Mouse (Mus musculus) limb, embryonic 12.5 days (tissue): Measurements from ENCODE around the gene Ttc30a1. TPM values are rescaled to one million over a fixed set of nuclear protein-coding genes. Genes with fewer than 3 reads are reported as not detected.
"Not testable (repeated sequence)": the region's sequence is repeated elsewhere in the genome, so short reads cannot be mapped to it uniquely, and the experiment has no call there.

Source experiments
- ATAC-seq: fragments of 200-750 bp; cut with Nextera tagmentation; 2 replicates; pipeline ENCODE4 v1.8.0; 2017; ENCODE audit warnings: low read depth, moderate TSS enrichment; ENCODE audit not compliant: insufficient number of reproducible peaks, insufficient read depth, low FRiP score, low TSS enrichment
- H3K27ac ChIP-seq: fragments of 300-500 bp; sonication (generic); 2 replicates; pipeline ENCODE4 v1.5.1; 2016; ENCODE audit warnings: mild to moderate bottlenecking, moderate library complexity
- H3K27me3 ChIP-seq: fragments of 300-500 bp; sonication (generic); 2 replicates; pipeline ENCODE4 v1.6.1; 2016; ENCODE audit warnings: mild to moderate bottlenecking, moderate library complexity
- H3K36me3 ChIP-seq: fragments of 300-500 bp; sonication (generic); 2 replicates; pipeline ENCODE4 v1.6.1; 2016; ENCODE audit warnings: mild to moderate bottlenecking, moderate library complexity
- H3K4me1 ChIP-seq: fragments of 300-500 bp; sonication (generic); replicated peaks from 2 replicates; pipeline ENCODE4 v1.6.1; 2016
- H3K4me2 ChIP-seq: fragments of 300-500 bp; sonication (generic); 2 replicates; pipeline ENCODE4 v1.6.1; 2016; ENCODE audit warnings: mild to moderate bottlenecking, moderate library complexity
- H3K4me3 ChIP-seq: fragments of 300-500 bp; sonication (generic); replicated peaks from 2 replicates; pipeline ENCODE4 v1.5.1; 2016; ENCODE audit warnings: mild to moderate bottlenecking
- H3K9ac ChIP-seq: fragments of 300-500 bp; sonication (generic); replicated peaks from 2 replicates; pipeline ENCODE4 v1.6.1; 2016; ENCODE audit warnings: mild to moderate bottlenecking, moderate library complexity
- H3K9me3 ChIP-seq: fragments of 300-500 bp; sonication (generic); 2 replicates; pipeline ENCODE4 v1.6.1; 2016; ENCODE audit warnings: mild to moderate bottlenecking, moderate library complexity
- WGBS: fragments of 180-500 bp; shearing (Covaris S2); methylation state at CpG from one replicate; pipeline ENCODE4 v1.1.7; 2016; 5-methylcytosine and 5-hydroxymethylcytosine counted together
- polyA plus RNA-seq: library from polyadenylated mRNA; unstranded; fragments of >200 nt; fragmentation: Nextera tagmentation; extraction: Ambion mirVana; gene quantifications from 2 replicates; pipeline ENCODE4 v1.2.1, GENCODE M21; 2016

Ttc30a1 gene
- polyA plus RNA-seq, 1 experiment from 2014 or later = 10.0 TPM

DNA sequence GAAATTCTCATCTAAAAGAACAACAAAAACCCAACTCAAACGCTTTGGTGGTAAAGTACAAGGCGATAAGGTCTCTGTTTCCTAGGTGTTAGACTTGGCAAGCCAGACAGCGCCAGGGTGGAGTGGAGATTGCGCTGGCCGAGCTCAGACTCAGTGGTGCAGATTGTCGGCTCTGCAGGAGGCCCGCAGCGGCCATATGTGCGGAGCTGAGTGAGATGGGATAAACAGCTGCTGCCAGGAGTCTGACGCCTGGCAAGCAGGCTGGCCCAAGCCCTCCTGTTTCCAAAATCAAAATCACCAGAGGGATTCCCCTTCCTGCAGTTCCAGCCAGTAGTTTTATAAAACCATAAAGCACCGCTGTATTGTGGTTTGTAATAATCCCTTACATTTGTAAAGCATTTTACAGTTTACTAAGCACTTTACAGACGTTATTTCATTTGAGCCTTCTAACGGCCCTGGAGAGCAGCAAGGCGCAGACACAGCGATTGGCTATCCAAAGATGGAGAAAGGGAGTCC is 21.9 kb downstream of the Ttc30a1 start:
- H3K9me3 ChIP-seq = no peaks in the 10 kb centered on the region
- H3K27me3 ChIP-seq = no peaks in the 10 kb centered on the region
- peak overlapping the region; percentile 44; the same call in 1 of the 2 replicates for H3K9ac ChIP-seq
- H3K4me1 ChIP-seq = peaks cover 80% of the 10 kb centered on the region
- 3% methylated on average over 15 of the region's 15 CpGs for WGBS
- H3K4me2 ChIP-seq = peak overlapping the region; percentile 49
- ATAC-seq = peak; percentile 88
- H3K4me3 ChIP-seq = 0 out of 2 replicates have a peak overlapping the region, but pooled peaks have one; percentile 6
- H3K27ac ChIP-seq = peak overlapping the region; percentile 94
- H3K36me3 ChIP-seq = no peaks in the 10 kb centered on the region

- Histone ChIP-seq H3K27ac (peak overlapping the region; percentile 94), H3K4me1 (peaks cover 74% of the 10 kb centered on the region), H3K9me3 (no peaks in the 10 kb centered on the region), H3K36me3 (no peaks in the 10 kb centered on the region), H3K4me2 (peak overlapping the region; percentile 49), H3K4me3 (0 out of 2 replicates have a peak overlapping the region, but pooled peaks have one; percentile 6), H3K9ac (0 out of 2 replicates have a peak overlapping the region, but pooled peaks have one; percentile 6), H3K27me3 (no peaks in the 10 kb centered on the region)
- 4% methylated on average over 18 of the region's 18 CpGs for WGBS
- ATAC-seq = peak; percentile 52
Observed at GRCm38 (mm10) chr2:75959183-75959849, 22.5 kb downstream of the Ttc30a1 start.

DNA sequence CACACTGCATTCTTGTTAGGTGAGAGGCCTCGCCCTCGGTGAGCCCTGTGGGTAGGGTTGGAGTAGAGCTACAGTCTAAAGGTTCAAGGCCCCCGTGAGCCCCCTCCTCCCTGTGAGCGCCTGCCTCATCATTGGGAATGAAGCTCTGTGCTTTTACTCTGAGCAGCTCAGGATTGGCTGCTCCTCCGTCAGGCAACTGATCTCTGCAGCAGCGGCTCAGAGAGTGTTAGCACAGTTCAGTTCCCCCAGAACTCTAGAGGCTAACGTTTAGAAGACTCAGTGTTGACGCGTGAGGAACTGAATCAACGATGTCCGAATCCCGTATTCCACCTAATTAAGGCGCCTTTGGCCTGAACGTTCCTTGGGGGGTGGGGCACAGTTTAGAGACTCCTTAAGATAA is 26.1 kb downstream of the Ttc30a1 start:
- no peak overlapping the region for H3K4me3 ChIP-seq
- no peaks in the 10 kb centered on the region for H3K9me3 ChIP-seq
- no peaks in the 10 kb centered on the region for H3K36me3 ChIP-seq
- H3K4me2 ChIP-seq = no peak overlapping the region
- H3K27me3 ChIP-seq = 0 out of 2 replicates have a peak, but pooled peaks cover 5% of the 10 kb centered on the region
- H3K27ac ChIP-seq = no peak overlapping the region
- peaks cover 51% of the 10 kb centered on the region for H3K4me1 ChIP-seq
- WGBS = 52% methylated on average over 14 of the region's 14 CpGs
- no peak for ATAC-seq
- H3K9ac ChIP-seq = no peak overlapping the region

GRCm38 (mm10) chr2:75953320-75953719 is 28.4 kb downstream of the Ttc30a1 start:
- Histone ChIP-seq H3K9ac (no peak overlapping the region), H3K9me3 (no peaks in the 10 kb centered on the region), H3K27ac (no peak overlapping the region), H3K4me1 (peaks cover 33% of the 10 kb centered on the region), H3K4me3 (no peak overlapping the region), H3K27me3 (0 out of 2 replicates have a peak, but pooled peaks cover 5% of the 10 kb centered on the region), H3K36me3 (no peaks in the 10 kb centered on the region), H3K4me2 (no peak overlapping the region)
- no peak for ATAC-seq
- 88% methylated on average over 5 of the region's 5 CpGs for WGBS

GRCm38 (mm10) chr2:75950685-75951084 is 31.1 kb downstream of the Ttc30a1 start:
- no peak overlapping the region for H3K9ac ChIP-seq
- H3K9me3 ChIP-seq = no peaks in the 10 kb centered on the region; the same call in 1 of the 2 replicates
- H3K27me3 ChIP-seq = 0 out of 2 replicates have a peak, but pooled peaks cover 5% of the 10 kb centered on the region
- H3K4me2 ChIP-seq = no peak overlapping the region
- peak overlapping the region; percentile 62 for H3K27ac ChIP-seq
- H3K4me1 ChIP-seq = peaks cover 17% of the 10 kb centered on the region
- WGBS = 42% methylated on average over 8 of the region's 8 CpGs
- ATAC-seq = peak; percentile 63
- H3K36me3 ChIP-seq = no peaks in the 10 kb centered on the region
- no peak overlapping the region for H3K4me3 ChIP-seq

- WGBS = 2% methylated on average over 42 of the region's 42 CpGs
- Histone ChIP-seq H3K9me3 (no peaks in the 10 kb centered on the region), H3K9ac (peak within 1 kb of the TSS; percentile 58), H3K27ac (peak within 1 kb of the TSS; percentile 85), H3K4me1 (peaks cover 22% of the 10 kb centered on the region), H3K4me3 (peak within 1 kb of the TSS; percentile 49), H3K36me3 (no peaks in the 10 kb centered on the region), H3K4me2 (peak within 1 kb of the TSS; percentile 52), H3K27me3 (no peaks in the 10 kb centered on the region)
- peak; percentile 83 for ATAC-seq
Observed at GRCm38 (mm10) chr2:75938117-75939063, 43.4 kb downstream of the Ttc30a1 start, which contains the start of gene Ttc30b. Gene Ttc30b (minus strand): TSS chr2:75938585.

- ATAC-seq = peak; percentile 29
- 70% methylated on average over 16 of the region's 17 CpGs for WGBS
- H3K4me1 ChIP-seq = peaks cover 24% of the 10 kb centered on the region
- H3K4me2 ChIP-seq = peak overlapping the region; percentile 52
- not testable (repeated sequence) for H3K27me3 ChIP-seq, H3K9me3 ChIP-seq, H3K36me3 ChIP-seq
- peak overlapping the region; percentile 49 for H3K4me3 ChIP-seq
- H3K27ac ChIP-seq = peak overlapping the region; percentile 85; the same call in 1 of the 2 replicates
- H3K9ac ChIP-seq = peak overlapping the region; percentile 58; the same call in 1 of the 2 replicates
Observed at GRCm38 (mm10) chr2:75937520-75938116, 44.1 kb downstream of the Ttc30a1 start.

DNA sequence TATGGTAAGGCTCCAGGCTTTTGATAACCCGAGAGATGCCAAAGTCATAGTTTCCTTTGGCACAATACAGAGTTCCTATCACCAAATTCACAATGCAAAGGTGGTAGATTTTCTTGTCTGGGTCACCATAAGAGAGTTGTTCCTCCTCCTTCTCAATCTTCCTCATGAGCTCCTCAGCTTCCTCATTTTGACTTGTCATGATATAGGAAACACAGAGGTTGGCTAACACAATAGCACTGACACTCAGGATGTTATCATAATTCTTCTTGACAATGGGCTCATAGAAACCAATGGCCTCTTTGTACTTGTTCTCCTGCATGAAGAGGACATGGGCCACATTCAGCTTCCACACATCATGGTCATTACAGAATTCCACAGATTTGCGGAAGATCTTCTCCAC is 45.1 kb downstream of the Ttc30a1 start:
- H3K4me1 ChIP-seq = peaks cover 25% of the 10 kb centered on the region
- H3K4me2 ChIP-seq, H3K36me3 ChIP-seq, H3K4me3 ChIP-seq, H3K9ac ChIP-seq, H3K9me3 ChIP-seq, H3K27me3 ChIP-seq, H3K27ac ChIP-seq, ATAC-seq: not testable (repeated sequence)
- 87% methylated on average over 2 of the region's 2 CpGs for WGBS

DNA sequence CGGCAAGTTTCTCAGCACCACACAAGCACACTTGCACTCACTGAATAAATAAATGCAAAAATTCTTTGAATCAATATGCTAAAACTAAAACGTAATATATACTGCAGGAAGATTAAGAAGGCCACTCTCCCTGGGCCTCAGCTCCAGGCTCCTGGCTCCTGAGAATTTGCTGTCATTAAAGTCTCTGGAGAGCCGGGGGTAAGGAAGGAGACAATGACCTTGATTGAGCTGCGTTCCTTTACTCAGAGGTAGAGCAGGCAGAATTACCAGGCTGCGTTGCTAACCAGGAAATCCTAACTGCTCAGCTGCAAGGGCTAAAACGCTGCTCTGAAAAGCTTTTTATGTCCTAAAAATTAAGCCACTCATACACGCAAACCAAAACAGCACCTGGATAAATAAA is 48.2 kb downstream of the Ttc30a1 start:
- Histone ChIP-seq H3K9ac (no peak overlapping the region), H3K27ac (peak overlapping the region; percentile 82), H3K4me3 (no peak overlapping the region), H3K27me3 (no peaks in the 10 kb centered on the region), H3K9me3 (no peaks in the 10 kb centered on the region), H3K4me2 (no peak overlapping the region), H3K36me3 (peaks cover 11% of the 10 kb centered on the region; the same call in 1 of the 2 replicates), H3K4me1 (peaks cover 25% of the 10 kb centered on the region)
- WGBS = 30% methylated on average over 7 of the region's 7 CpGs
- ATAC-seq = no peak

DNA sequence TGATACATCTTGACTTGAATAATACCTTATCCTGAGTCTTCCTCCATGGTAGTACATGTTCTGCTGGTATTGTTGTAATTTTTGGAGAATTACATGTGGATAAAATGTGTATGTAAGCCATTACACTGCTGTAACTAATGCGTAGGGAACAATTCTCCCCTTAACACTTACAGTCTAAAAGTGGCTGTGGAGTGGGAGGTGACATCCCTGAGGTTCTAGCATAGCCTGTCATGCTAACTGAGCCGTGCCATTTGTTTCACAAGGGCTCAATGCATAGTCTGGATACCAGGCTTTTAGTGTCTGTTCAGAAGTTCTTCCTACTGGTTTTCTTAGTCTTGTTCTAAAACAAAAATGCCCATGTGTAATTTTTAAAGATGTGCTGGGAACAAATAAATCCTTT is 50.8 kb downstream of the Ttc30a1 start:
- peaks cover 22% of the 10 kb centered on the region; the same call in 1 of the 2 replicates for H3K36me3 ChIP-seq
- no peak for ATAC-seq
- no peaks in the 10 kb centered on the region for H3K9me3 ChIP-seq
- H3K4me1 ChIP-seq = peaks cover 25% of the 10 kb centered on the region
- WGBS = 86% methylated on average over 2 of the region's 2 CpGs
- no peak overlapping the region for H3K4me2 ChIP-seq
- no peak overlapping the region for H3K4me3 ChIP-seq
- no peak overlapping the region for H3K27ac ChIP-seq
- no peaks in the 10 kb centered on the region for H3K27me3 ChIP-seq
- no peak overlapping the region for H3K9ac ChIP-seq
